Mouse (Mus musculus): ENCODE measurements around the gene Cnnm2. TPM values are rescaled to one million over a fixed set of nuclear protein-coding genes. Genes with fewer than 3 reads are reported as not detected.

Cnnm2 gene
- polyA plus RNA-seq, 1 experiment from 2014 or later: 8.1 TPM

- H3K4me3 ChIP-seq (replicated peaks; ENCODE audit: low read depth, low read length): no peak overlapping the region
- DNase-seq: no peak
- H3K27me3 ChIP-seq (ENCODE audit: control insufficient read depth, insufficient read depth, low read length): no peaks in the 10 kb centered on the region
- H3K27ac ChIP-seq (replicated peaks; ENCODE audit: low read depth, low read length): no peak overlapping the region
- no peak overlapping the region for H3K4me2 ChIP-seq (ENCODE audit: low read length)
- WGBS: 70% methylated on average over 5 of the region's 5 CpGs
- no peaks in the 10 kb centered on the region for H3K36me3 ChIP-seq (ENCODE audit: control insufficient read depth, insufficient read depth, low read length)
- ATAC-seq (ENCODE audit: low FRiP score, low TSS enrichment): no peak
- H3K9me3 ChIP-seq (ENCODE audit: control insufficient read depth, low read length): no peaks in the 10 kb centered on the region
- H3K9ac ChIP-seq (replicated peaks; ENCODE audit: low read length): no peak overlapping the region
- no peaks in the 10 kb centered on the region for H3K4me1 ChIP-seq (ENCODE audit: control insufficient read depth, insufficient read depth, low read length)
These were observed 146.8 kb downstream of the Cnnm2 start for GRCm38 (mm10) chr19:46908207-46908606.

- Histone ChIP-seq H3K9ac (replicated peaks; ENCODE audit: low read length) (no peak overlapping the region), H3K27ac (replicated peaks; ENCODE audit: low read depth, low read length) (no peak overlapping the region), H3K4me3 (replicated peaks; ENCODE audit: low read depth, low read length) (no peak overlapping the region), H3K4me2 (ENCODE audit: low read length) (no peak overlapping the region), H3K4me1 (ENCODE audit: control insufficient read depth, insufficient read depth, low read length) (no peaks in the 10 kb centered on the region), H3K9me3 (ENCODE audit: control insufficient read depth, low read length) (no peaks in the 10 kb centered on the region), H3K36me3 (ENCODE audit: control insufficient read depth, insufficient read depth, low read length) (no peaks in the 10 kb centered on the region), H3K27me3 (ENCODE audit: control insufficient read depth, insufficient read depth, low read length) (no peaks in the 10 kb centered on the region)
- no peak for ATAC-seq (ENCODE audit: low FRiP score, low TSS enrichment)
- no peak for DNase-seq
- 32% methylated on average over 4 of the region's 4 CpGs for WGBS
These were observed 147.6 kb downstream of the Cnnm2 start for GRCm38 (mm10) chr19:46908977-46909376.

GRCm38 (mm10) chr19:46911492-46911891 is 150.1 kb downstream of the Cnnm2 start:
- no peaks in the 10 kb centered on the region for H3K9me3 ChIP-seq (ENCODE audit: control insufficient read depth, low read length)
- no peak for ATAC-seq (ENCODE audit: low FRiP score, low TSS enrichment)
- WGBS: 87% methylated on average over 3 of the region's 3 CpGs
- H3K4me3 ChIP-seq (replicated peaks; ENCODE audit: low read depth, low read length): no peak overlapping the region
- no peaks in the 10 kb centered on the region for H3K27me3 ChIP-seq (ENCODE audit: control insufficient read depth, insufficient read depth, low read length)
- no peaks in the 10 kb centered on the region for H3K36me3 ChIP-seq (ENCODE audit: control insufficient read depth, insufficient read depth, low read length)
- no peaks in the 10 kb centered on the region for H3K4me1 ChIP-seq (ENCODE audit: control insufficient read depth, insufficient read depth, low read length)
- H3K27ac ChIP-seq (replicated peaks; ENCODE audit: low read depth, low read length): no peak overlapping the region
- H3K9ac ChIP-seq (replicated peaks; ENCODE audit: low read length): no peak overlapping the region
- no peak for DNase-seq
- H3K4me2 ChIP-seq (ENCODE audit: low read length): no peak overlapping the region

- no peaks in the 10 kb centered on the region for H3K36me3 ChIP-seq (ENCODE audit: control insufficient read depth, insufficient read depth, low read length)
- no peaks in the 10 kb centered on the region for H3K27me3 ChIP-seq (ENCODE audit: control insufficient read depth, insufficient read depth, low read length)
- 93% methylated on average over 11 of the region's 11 CpGs for WGBS
- H3K9ac ChIP-seq (replicated peaks; ENCODE audit: low read length): no peak overlapping the region
- ATAC-seq (ENCODE audit: low FRiP score, low TSS enrichment) (no peak), DNase-seq (no peak)
- no peak overlapping the region for H3K4me2 ChIP-seq (ENCODE audit: low read length)
- no peak overlapping the region for H3K27ac ChIP-seq (replicated peaks; ENCODE audit: low read depth, low read length)
- no peaks in the 10 kb centered on the region for H3K4me1 ChIP-seq (ENCODE audit: control insufficient read depth, insufficient read depth, low read length)
- H3K9me3 ChIP-seq (ENCODE audit: control insufficient read depth, low read length): no peaks in the 10 kb centered on the region
- no peak overlapping the region for H3K4me3 ChIP-seq (replicated peaks; ENCODE audit: low read depth, low read length)
These were observed 152.2 kb downstream of the Cnnm2 start for GRCm38 (mm10) chr19:46913626-46914025.

GRCm38 (mm10) chr19:46915406-46916080 is 154.1 kb downstream of the Cnnm2 start:
- ATAC-seq (ENCODE audit: low FRiP score, low TSS enrichment) (no peak), DNase-seq (no peak)
- H3K9me3 ChIP-seq (ENCODE audit: control insufficient read depth, low read length): no peaks in the 10 kb centered on the region
- no peak overlapping the region for H3K4me3 ChIP-seq (replicated peaks; ENCODE audit: low read depth, low read length)
- no peak overlapping the region for H3K4me2 ChIP-seq (ENCODE audit: low read length)
- H3K27ac ChIP-seq (replicated peaks; ENCODE audit: low read depth, low read length): no peak overlapping the region
- H3K9ac ChIP-seq (replicated peaks; ENCODE audit: low read length): no peak overlapping the region
- no peaks in the 10 kb centered on the region for H3K4me1 ChIP-seq (ENCODE audit: control insufficient read depth, insufficient read depth, low read length)
- H3K27me3 ChIP-seq (ENCODE audit: control insufficient read depth, insufficient read depth, low read length): no peaks in the 10 kb centered on the region
- 64% methylated on average over 9 of the region's 9 CpGs for WGBS
- H3K36me3 ChIP-seq (ENCODE audit: control insufficient read depth, insufficient read depth, low read length): no peaks in the 10 kb centered on the region

GRCm38 (mm10) chr19:46920571-46920970 is 159.2 kb downstream of the Cnnm2 start:
- ATAC-seq (ENCODE audit: low FRiP score, low TSS enrichment) (no peak), DNase-seq (no peak)
- H3K9me3 ChIP-seq (ENCODE audit: control insufficient read depth, low read length): no peaks in the 10 kb centered on the region
- no peak overlapping the region for H3K4me2 ChIP-seq (ENCODE audit: low read length)
- H3K9ac ChIP-seq (replicated peaks; ENCODE audit: low read length): no peak overlapping the region
- WGBS: 92% methylated on average over 6 of the region's 6 CpGs
- H3K4me1 ChIP-seq (ENCODE audit: control insufficient read depth, insufficient read depth, low read length): no peaks in the 10 kb centered on the region
- H3K36me3 ChIP-seq (ENCODE audit: control insufficient read depth, insufficient read depth, low read length): no peaks in the 10 kb centered on the region; the same call in 1 of the 2 replicates
- no peak overlapping the region for H3K27ac ChIP-seq (replicated peaks; ENCODE audit: low read depth, low read length)
- no peak overlapping the region for H3K4me3 ChIP-seq (replicated peaks; ENCODE audit: low read depth, low read length)
- H3K27me3 ChIP-seq (ENCODE audit: control insufficient read depth, insufficient read depth, low read length): no peaks in the 10 kb centered on the region

GRCm38 (mm10) chr19:46926357-46926756 is 165.0 kb downstream of the Cnnm2 start:
- H3K4me3 ChIP-seq (replicated peaks; ENCODE audit: low read depth, low read length): no peak overlapping the region
- DNase-seq (no peak), ATAC-seq (ENCODE audit: low FRiP score, low TSS enrichment) (no peak)
- no peaks in the 10 kb centered on the region for H3K27me3 ChIP-seq (ENCODE audit: control insufficient read depth, insufficient read depth, low read length)
- no peak overlapping the region for H3K4me2 ChIP-seq (ENCODE audit: low read length)
- H3K4me1 ChIP-seq (ENCODE audit: control insufficient read depth, insufficient read depth, low read length): 0 out of 2 replicates have a peak, but pooled peaks cover 3% of the 10 kb centered on the region
- no peak overlapping the region for H3K27ac ChIP-seq (replicated peaks; ENCODE audit: low read depth, low read length)
- H3K36me3 ChIP-seq (ENCODE audit: control insufficient read depth, insufficient read depth, low read length): no peaks in the 10 kb centered on the region; the same call in 1 of the 2 replicates
- H3K9ac ChIP-seq (replicated peaks; ENCODE audit: low read length): no peak overlapping the region
- WGBS: 46% methylated on average over 4 of the region's 4 CpGs
- no peaks in the 10 kb centered on the region for H3K9me3 ChIP-seq (ENCODE audit: control insufficient read depth, low read length)

- Histone ChIP-seq H3K27ac (replicated peaks; ENCODE audit: low read depth, low read length) (no peak overlapping the region), H3K36me3 (ENCODE audit: control insufficient read depth, insufficient read depth, low read length) (no peaks in the 10 kb centered on the region; the same call in 1 of the 2 replicates)
These were observed 165.6 kb downstream of the Cnnm2 start for GRCm38 (mm10) chr19:46926951-46927350.

GRCm38 (mm10) chr19:46928136-46928535 is 166.7 kb downstream of the Cnnm2 start:
- no peak overlapping the region for H3K4me2 ChIP-seq (ENCODE audit: low read length)
- 80% methylated on average over 4 of the region's 4 CpGs for WGBS
- H3K4me3 ChIP-seq (replicated peaks; ENCODE audit: low read depth, low read length): no peak overlapping the region
- ATAC-seq (ENCODE audit: low FRiP score, low TSS enrichment): no peak
- H3K4me1 ChIP-seq (ENCODE audit: control insufficient read depth, insufficient read depth, low read length): 0 out of 2 replicates have a peak, but pooled peaks cover 3% of the 10 kb centered on the region
- H3K27ac ChIP-seq (replicated peaks; ENCODE audit: low read depth, low read length): no peak overlapping the region
- H3K9ac ChIP-seq (replicated peaks; ENCODE audit: low read length): no peak overlapping the region
- H3K27me3 ChIP-seq (ENCODE audit: control insufficient read depth, insufficient read depth, low read length): no peaks in the 10 kb centered on the region
- no peaks in the 10 kb centered on the region for H3K9me3 ChIP-seq (ENCODE audit: control insufficient read depth, low read length)
- DNase-seq: no peak
- H3K36me3 ChIP-seq (ENCODE audit: control insufficient read depth, insufficient read depth, low read length): no peaks in the 10 kb centered on the region; the same call in 1 of the 2 replicates

More at GRCm38 (mm10) chr19:46926951-46927350, 165.6 kb downstream of the Cnnm2 start:
- no peak overlapping the region for H3K9ac ChIP-seq (replicated peaks; ENCODE audit: low read length)
- H3K4me2 ChIP-seq (ENCODE audit: low read length): no peak overlapping the region
- 0 out of 2 replicates have a peak, but pooled peaks cover 3% of the 10 kb centered on the region for H3K4me1 ChIP-seq (ENCODE audit: control insufficient read depth, insufficient read depth, low read length)
- ATAC-seq (ENCODE audit: low FRiP score, low TSS enrichment): no peak
- WGBS: 56% methylated on average over 5 of the region's 5 CpGs
- no peaks in the 10 kb centered on the region for H3K9me3 ChIP-seq (ENCODE audit: control insufficient read depth, low read length)
- H3K4me3 ChIP-seq (replicated peaks; ENCODE audit: low read depth, low read length): no peak overlapping the region
- DNase-seq: no peak
- no peaks in the 10 kb centered on the region for H3K27me3 ChIP-seq (ENCODE audit: control insufficient read depth, insufficient read depth, low read length)
